Mouse (Mus musculus) MEL (cell line): ENCODE measurements around the gene Urgcp.

Experiments used
- CTCF ChIP-seq, 3 experiments: IDR thresholded peaks in 2 of 3; conservative IDR thresholded peaks in 1 of 3; 2 replicates each; pipeline ENCODE4 v1.5.1; 2011 to 2012; ENCODE audit warnings: low read length in 3 of 3, low read depth in 2 of 3, mild to moderate bottlenecking in 2 of 3, improper control_type of control experiment in 1 of 3, inconsistent platforms in 1 of 3, mixed read lengths in 1 of 3, moderate library complexity in 1 of 3; ENCODE audit not compliant: control insufficient read depth in 1 of 3, insufficient read depth in 1 of 3, poor library complexity in 1 of 3, severe bottlenecking in 1 of 3
- ELF1 ChIP-seq: IDR thresholded peaks from 2 replicates; pipeline ENCODE4 v1.6.1; 2014; ENCODE audit warnings: low read depth, mild to moderate bottlenecking, inconsistent platforms, low read length, improper control_type of control experiment, moderate library complexity
- EP300 ChIP-seq, 2 experiments: IDR thresholded peaks; 2 replicates each; pipeline ENCODE4 v1.6.1; 2011; ENCODE audit warnings: improper control_type of control experiment in 2 of 2, low read length in 2 of 2, low read depth in 1 of 2, mild to moderate bottlenecking in 1 of 2
- ETS1 ChIP-seq: IDR thresholded peaks from 2 replicates; pipeline ENCODE4 v1.6.1; 2012; ENCODE audit warnings: low read depth, mild to moderate bottlenecking, inconsistent platforms, low read length, improper control_type of control experiment, moderate library complexity
- GABPA ChIP-seq: IDR thresholded peaks from 2 replicates; pipeline ENCODE4 v1.6.1; 2012; ENCODE audit warnings: low read depth, mild to moderate bottlenecking, inconsistent platforms, low read length, improper control_type of control experiment, moderate library complexity
- MAFK ChIP-seq: IDR thresholded peaks from 2 replicates; pipeline ENCODE4 v1.6.1; 2011; ENCODE audit warnings: low read depth, mild to moderate bottlenecking, low read length, improper control_type of control experiment, borderline replicate concordance
- POLR2A ChIP-seq, 2 experiments: IDR thresholded peaks; 2 replicates each; pipeline ENCODE4 v1.6.1; 2011 to 2012; ENCODE audit warnings: low read length in 2 of 2, mild to moderate bottlenecking in 2 of 2, control low read depth in 1 of 2, improper control_type of control experiment in 1 of 2, low read depth in 1 of 2, moderate library complexity in 1 of 2; ENCODE audit not compliant: control insufficient read depth in 1 of 2, insufficient read depth in 1 of 2, poor library complexity in 1 of 2
- RAD21 ChIP-seq: IDR thresholded peaks from 2 replicates; pipeline ENCODE4 v1.6.1; 2011; ENCODE audit warnings: mild to moderate bottlenecking, low read depth, low read length, improper control_type of control experiment
- SIN3A ChIP-seq: IDR thresholded peaks from 2 replicates; pipeline ENCODE4 v1.6.1; 2012; ENCODE audit warnings: low read length, improper control_type of control experiment, inconsistent platforms
- SMC3 ChIP-seq: IDR thresholded peaks from 2 replicates; pipeline ENCODE4 v1.6.1; 2011; ENCODE audit warnings: low read depth, low read length, improper control_type of control experiment
- ZC3H11A ChIP-seq: IDR thresholded peaks from 2 replicates; pipeline ENCODE4 v1.6.1; 2012; ENCODE audit warnings: low read depth, mild to moderate bottlenecking, inconsistent platforms, low read length, improper control_type of control experiment
- ZMIZ1 ChIP-seq: IDR thresholded peaks from 2 replicates; pipeline ENCODE4 v1.6.1; 2012; ENCODE audit warnings: low read depth, mild to moderate bottlenecking, inconsistent platforms, low read length, improper control_type of control experiment, moderate library complexity

- TF ChIP-seq RAD21: no peak
- no peak for TF ChIP-seq SMC3
- no peak for TF ChIP-seq MAFK
- TF ChIP-seq ETS1: no peak
- TF ChIP-seq CTCF (IDR thresholded peaks at IDR 0.05 in 2 of 3, conservative IDR thresholded peaks at IDR 0.05 in 1 of 3; ENCODE audit: control insufficient read depth in 1 of 3, insufficient read depth in 1 of 3, low read depth in 2 of 3, low read length in 3 of 3, poor library complexity in 1 of 3, severe bottlenecking in 1 of 3): no peak
- no peak for TF ChIP-seq SIN3A
- no peak for TF ChIP-seq ELF1
- TF ChIP-seq GABPA: no peak
- TF ChIP-seq POLR2A (IDR thresholded peaks at IDR 0.05; ENCODE audit: control insufficient read depth in 1 of 2, insufficient read depth in 1 of 2, low read depth in 1 of 2, low read length in 2 of 2, poor library complexity in 1 of 2): no peak
- TF ChIP-seq ZC3H11A: no peak
- TF ChIP-seq ZMIZ1: no peak
- no peak for TF ChIP-seq EP300 (IDR thresholded peaks at IDR 0.05; ENCODE audit: low read depth in 1 of 2, low read length in 2 of 2)
Measured at GRCm38 (mm10) chr11:5738888-5739632, 23.1 kb downstream of the Urgcp start.
